Mouse (Mus musculus): ENCODE measurements at regions not wholly inside any gene's neighbourhood (a gene's known extent, or its start where the extent isn't known, plus 50 kb on each side); places are given as distances from the start of the nearest gene placed in this dataset.
A peak's percentile ranks its signal among the peaks of the same experiment; 100 is the strongest.

- no peak overlapping the region for H3K4me2 ChIP-seq (replicated peaks; ENCODE audit: low read depth, low read length)
- no peaks in the 10 kb centered on the region for H3K4me1 ChIP-seq (replicated peaks; ENCODE audit: control insufficient read depth, insufficient read depth, low read length)
- no peaks in the 10 kb centered on the region for H3K9me3 ChIP-seq (ENCODE audit: control insufficient read depth, low read length)
- H3K4me3 ChIP-seq (ENCODE audit: low read depth, low read length), result no peak overlapping the region
- H3K36me3 ChIP-seq (ENCODE audit: control insufficient read depth, insufficient read depth, low read length), result no peaks in the 10 kb centered on the region
- H3K27ac ChIP-seq (ENCODE audit: low read depth, low read length), result no peak overlapping the region
- ATAC-seq (ENCODE audit: low FRiP score), result no peak
- no peak for DNase-seq (ENCODE audit: low spot score)
- H3K9ac ChIP-seq (ENCODE audit: low read depth, low read length), result no peak overlapping the region
- WGBS, result 80% methylated on average over 5 of the region's 5 CpGs
- H3K27me3 ChIP-seq (ENCODE audit: control insufficient read depth, insufficient read depth, low read length), result no peaks in the 10 kb centered on the region
These were observed 152.2 kb upstream of the Nckap5 start for GRCm38 (mm10) chr1:126982805-126983204.

- DNase-seq (ENCODE audit: low spot score) (no peak), ATAC-seq (ENCODE audit: low FRiP score) (no peak)
- no peaks in the 10 kb centered on the region for H3K27me3 ChIP-seq (ENCODE audit: control insufficient read depth, insufficient read depth, low read length)
- 93% methylated on average over 14 of the region's 14 CpGs for WGBS
- no peaks in the 10 kb centered on the region for H3K4me1 ChIP-seq (replicated peaks; ENCODE audit: control insufficient read depth, insufficient read depth, low read length)
- H3K27ac ChIP-seq (ENCODE audit: low read depth, low read length), result no peak overlapping the region
- no peaks in the 10 kb centered on the region for H3K36me3 ChIP-seq (ENCODE audit: control insufficient read depth, insufficient read depth, low read length)
- no peak overlapping the region for H3K4me3 ChIP-seq (ENCODE audit: low read depth, low read length)
- no peak overlapping the region for H3K9ac ChIP-seq (ENCODE audit: low read depth, low read length)
- no peaks in the 10 kb centered on the region for H3K9me3 ChIP-seq (ENCODE audit: control insufficient read depth, low read length)
- no peak overlapping the region for H3K4me2 ChIP-seq (replicated peaks; ENCODE audit: low read depth, low read length)
These were observed 149.7 kb upstream of the Nckap5 start for GRCm38 (mm10) chr1:126980311-126980710.

GRCm38 (mm10) chr1:126973871-126974270, 143.3 kb upstream of the Nckap5 start:
- ATAC-seq (ENCODE audit: low FRiP score), result no peak
- Histone ChIP-seq H3K27me3 (ENCODE audit: control insufficient read depth, insufficient read depth, low read length) (no peaks in the 10 kb centered on the region), H3K4me1 (replicated peaks; ENCODE audit: control insufficient read depth, insufficient read depth, low read length) (no peaks in the 10 kb centered on the region), H3K4me3 (ENCODE audit: low read depth, low read length) (no peak overlapping the region), H3K4me2 (replicated peaks; ENCODE audit: low read depth, low read length) (no peak overlapping the region), H3K9me3 (ENCODE audit: control insufficient read depth, low read length) (no peaks in the 10 kb centered on the region), H3K36me3 (ENCODE audit: control insufficient read depth, insufficient read depth, low read length) (no peaks in the 10 kb centered on the region), H3K27ac (ENCODE audit: low read depth, low read length) (no peak overlapping the region), H3K9ac (ENCODE audit: low read depth, low read length) (no peak overlapping the region)
- DNase-seq (ENCODE audit: low spot score), result no peak
- WGBS, result 97% methylated on average over 1 of the region's 1 CpGs

- H3K4me1 ChIP-seq (replicated peaks; ENCODE audit: control insufficient read depth, insufficient read depth, low read length), result no peaks in the 10 kb centered on the region
- DNase-seq (ENCODE audit: low spot score) (peak; percentile 16), ATAC-seq (ENCODE audit: low FRiP score) (peak; percentile 76)
- H3K27ac ChIP-seq (ENCODE audit: low read depth, low read length), result no peak overlapping the region
- no peaks in the 10 kb centered on the region for H3K36me3 ChIP-seq (ENCODE audit: control insufficient read depth, insufficient read depth, low read length)
- H3K27me3 ChIP-seq (ENCODE audit: control insufficient read depth, insufficient read depth, low read length), result no peaks in the 10 kb centered on the region
- no peak overlapping the region for H3K4me2 ChIP-seq (replicated peaks; ENCODE audit: low read depth, low read length)
- H3K4me3 ChIP-seq (ENCODE audit: low read depth, low read length), result no peak overlapping the region
- WGBS, result 67% methylated on average over 10 of the region's 10 CpGs
- no peak overlapping the region for H3K9ac ChIP-seq (ENCODE audit: low read depth, low read length)
- no peaks in the 10 kb centered on the region for H3K9me3 ChIP-seq (ENCODE audit: control insufficient read depth, low read length)
These were observed 141.3 kb upstream of the Nckap5 start for GRCm38 (mm10) chr1:126971777-126972421.

- H3K9ac ChIP-seq (ENCODE audit: low read depth, low read length), result no peak overlapping the region
- H3K27ac ChIP-seq (ENCODE audit: low read depth, low read length), result no peak overlapping the region
- no peak for ATAC-seq (ENCODE audit: low FRiP score)
- H3K36me3 ChIP-seq (ENCODE audit: control insufficient read depth, insufficient read depth, low read length), result no peaks in the 10 kb centered on the region
- H3K4me2 ChIP-seq (replicated peaks; ENCODE audit: low read depth, low read length), result no peak overlapping the region
- DNase-seq (ENCODE audit: low spot score), result no peak
- no peaks in the 10 kb centered on the region for H3K27me3 ChIP-seq (ENCODE audit: control insufficient read depth, insufficient read depth, low read length)
- H3K9me3 ChIP-seq (ENCODE audit: control insufficient read depth, low read length), result no peaks in the 10 kb centered on the region
- H3K4me3 ChIP-seq (ENCODE audit: low read depth, low read length), result no peak overlapping the region
- H3K4me1 ChIP-seq (replicated peaks; ENCODE audit: control insufficient read depth, insufficient read depth, low read length), result no peaks in the 10 kb centered on the region
- WGBS, result 96% methylated on average over 1 of the region's 1 CpGs
These were observed 140.5 kb upstream of the Nckap5 start for GRCm38 (mm10) chr1:126971118-126971517.

GRCm38 (mm10) chr1:126966394-126966793, 135.8 kb upstream of the Nckap5 start:
- Histone ChIP-seq H3K27ac (ENCODE audit: low read depth, low read length) (no peak overlapping the region), H3K4me3 (ENCODE audit: low read depth, low read length) (no peak overlapping the region), H3K4me1 (replicated peaks; ENCODE audit: control insufficient read depth, insufficient read depth, low read length) (no peaks in the 10 kb centered on the region), H3K9me3 (ENCODE audit: control insufficient read depth, low read length) (no peaks in the 10 kb centered on the region), H3K27me3 (ENCODE audit: control insufficient read depth, insufficient read depth, low read length) (no peaks in the 10 kb centered on the region), H3K36me3 (ENCODE audit: control insufficient read depth, insufficient read depth, low read length) (no peaks in the 10 kb centered on the region), H3K4me2 (replicated peaks; ENCODE audit: low read depth, low read length) (no peak overlapping the region), H3K9ac (ENCODE audit: low read depth, low read length) (no peak overlapping the region)
- ATAC-seq (ENCODE audit: low FRiP score), result no peak
- no peak for DNase-seq (ENCODE audit: low spot score)

GRCm38 (mm10) chr1:126955839-126956720, 125.5 kb upstream of the Nckap5 start:
- no peaks in the 10 kb centered on the region for H3K27me3 ChIP-seq (ENCODE audit: control insufficient read depth, insufficient read depth, low read length)
- H3K4me1 ChIP-seq (replicated peaks; ENCODE audit: control insufficient read depth, insufficient read depth, low read length), result no peaks in the 10 kb centered on the region
- no peak for DNase-seq (ENCODE audit: low spot score)
- no peak overlapping the region for H3K4me2 ChIP-seq (replicated peaks; ENCODE audit: low read depth, low read length)
- ATAC-seq (ENCODE audit: low FRiP score), result no peak
- no peak overlapping the region for H3K9ac ChIP-seq (ENCODE audit: low read depth, low read length)
- no peak overlapping the region for H3K4me3 ChIP-seq (ENCODE audit: low read depth, low read length)
- H3K27ac ChIP-seq (ENCODE audit: low read depth, low read length), result no peak overlapping the region
- H3K36me3 ChIP-seq (ENCODE audit: control insufficient read depth, insufficient read depth, low read length), result no peaks in the 10 kb centered on the region
- 80% methylated on average over 12 of the region's 12 CpGs for WGBS
- H3K9me3 ChIP-seq (ENCODE audit: control insufficient read depth, low read length), result no peaks in the 10 kb centered on the region

- 94% methylated on average over 1 of the region's 1 CpGs for WGBS
- H3K27ac ChIP-seq (ENCODE audit: low read depth, low read length), result no peak overlapping the region
- H3K9me3 ChIP-seq (ENCODE audit: control insufficient read depth, low read length), result no peaks in the 10 kb centered on the region
- no peaks in the 10 kb centered on the region for H3K36me3 ChIP-seq (ENCODE audit: control insufficient read depth, insufficient read depth, low read length)
- DNase-seq (ENCODE audit: low spot score), result no peak
- no peaks in the 10 kb centered on the region for H3K27me3 ChIP-seq (ENCODE audit: control insufficient read depth, insufficient read depth, low read length)
- H3K9ac ChIP-seq (ENCODE audit: low read depth, low read length), result no peak overlapping the region
- H3K4me2 ChIP-seq (replicated peaks; ENCODE audit: low read depth, low read length), result no peak overlapping the region
- H3K4me1 ChIP-seq (replicated peaks; ENCODE audit: control insufficient read depth, insufficient read depth, low read length), result no peaks in the 10 kb centered on the region
- H3K4me3 ChIP-seq (ENCODE audit: low read depth, low read length), result no peak overlapping the region
- ATAC-seq (ENCODE audit: low FRiP score), result no peak
These were observed 117.3 kb upstream of the Nckap5 start for GRCm38 (mm10) chr1:126947860-126948259.

GRCm38 (mm10) chr1:126932658-126933057, 102.1 kb upstream of the Nckap5 start:
- H3K27ac ChIP-seq (ENCODE audit: low read depth, low read length), result no peak overlapping the region
- DNase-seq (ENCODE audit: low spot score) (no peak), ATAC-seq (ENCODE audit: low FRiP score) (no peak)
- no peaks in the 10 kb centered on the region for H3K9me3 ChIP-seq (ENCODE audit: control insufficient read depth, low read length)
- H3K4me2 ChIP-seq (replicated peaks; ENCODE audit: low read depth, low read length), result no peak overlapping the region
- no peak overlapping the region for H3K9ac ChIP-seq (ENCODE audit: low read depth, low read length)
- no peak overlapping the region for H3K4me3 ChIP-seq (ENCODE audit: low read depth, low read length)
- 69% methylated on average over 4 of the region's 4 CpGs for WGBS
- H3K4me1 ChIP-seq (replicated peaks; ENCODE audit: control insufficient read depth, insufficient read depth, low read length), result no peaks in the 10 kb centered on the region
- H3K27me3 ChIP-seq (ENCODE audit: control insufficient read depth, insufficient read depth, low read length), result no peaks in the 10 kb centered on the region
- H3K36me3 ChIP-seq (ENCODE audit: control insufficient read depth, insufficient read depth, low read length), result no peaks in the 10 kb centered on the region

Measured in hindbrain, embryonic 11.5 days (tissue).